Mouse (Mus musculus) small intestine, adult 2 months (tissue): ENCODE data around the gene Mta2. TPM values are rescaled to one million over a fixed set of nuclear protein-coding genes. Genes with fewer than 3 reads are reported as not detected.
A peak's percentile ranks its signal among the peaks of the same experiment; 100 is the strongest.

Experiments used
- H3K27ac ChIP-seq: fragments of 200-500 bp; 2 replicates; pipeline ENCODE4 v1.5.1; 2012; ENCODE audit warnings: low read depth, low read length, control low read depth, inconsistent platforms; ENCODE audit not compliant: insufficient read depth
- H3K27me3 ChIP-seq: fragments of 200-500 bp; 2 replicates; pipeline ENCODE4 v1.6.1; 2012; ENCODE audit warnings: mild to moderate bottlenecking, moderate library complexity, low read length, inconsistent platforms; ENCODE audit not compliant: control insufficient read depth, insufficient read depth
- H3K36me3 ChIP-seq: fragments of 200-500 bp; 2 replicates; pipeline ENCODE4 v1.6.1; 2012; ENCODE audit warnings: mild to moderate bottlenecking, low read length, control low read depth, inconsistent platforms; ENCODE audit not compliant: control insufficient read depth, insufficient read depth
- H3K4me1 ChIP-seq: fragments of 200-500 bp; 2 replicates; pipeline ENCODE4 v1.6.1; 2012; ENCODE audit warnings: low read length, inconsistent platforms, mixed read lengths; ENCODE audit not compliant: control insufficient read depth, insufficient read depth, insufficient read length
- H3K4me3 ChIP-seq: fragments of 200-500 bp; 2 replicates; pipeline ENCODE4 v1.5.1; 2012; ENCODE audit warnings: low read depth, mild to moderate bottlenecking, control low read depth, inconsistent platforms, low read length, moderate library complexity
- CTCF ChIP-seq: fragments of 200-500 bp; IDR thresholded peaks from 2 replicates; pipeline ENCODE4 v1.5.1; 2012; ENCODE audit warnings: low read depth, mild to moderate bottlenecking, control low read depth, inconsistent platforms, low read length, moderate library complexity, mixed read lengths; ENCODE audit not compliant: insufficient replicate concordance, insufficient read length; ENCODE audit errors: extremely low read depth
- POLR2A ChIP-seq: fragments of 200-500 bp; IDR thresholded peaks from 2 replicates; pipeline ENCODE4 v1.6.1; 2012; ENCODE audit warnings: low read depth, mild to moderate bottlenecking, control low read depth, inconsistent platforms, low read length, moderate library complexity
- WGBS: fragments of 180-500 bp; shearing (Covaris S2); methylation state at CpG from one replicate; pipeline ENCODE4 v1.1.7; 2018; 5-methylcytosine and 5-hydroxymethylcytosine counted together
- polyA plus RNA-seq: library from polyadenylated mRNA; depleted of rRNA; stranded (reverse); fragments of >200 nt; gene quantifications from 2 replicates; pipeline ENCODE4 v1.2.3, GENCODE M21; 2012

The Mta2 gene
- polyA plus RNA-seq, 1 experiment, result 21.7 TPM

- TF ChIP-seq POLR2A (no peak), CTCF (no peak)
- H3K36me3 ChIP-seq, result peaks cover 44% of the 10 kb centered on the region
- H3K27me3 ChIP-seq, result no peaks in the 10 kb centered on the region
- no peak overlapping the region for H3K4me3 ChIP-seq
- H3K27ac ChIP-seq, result no peak overlapping the region
- H3K4me1 ChIP-seq, result peaks cover 3% of the 10 kb centered on the region; the same call in 1 of the 2 replicates
- 82% methylated on average over 9 of the region's 9 CpGs for WGBS
These were observed 10.6 kb downstream of the Mta2 start for GRCm38 (mm10) chr19:8952241-8952640.

- peak within 1 kb of the TSS; percentile 75 for H3K27ac ChIP-seq
- peak within 1 kb of the TSS; percentile 83 for H3K4me3 ChIP-seq
- H3K4me1 ChIP-seq, result peaks cover 3% of the 10 kb centered on the region; the same call in 1 of the 2 replicates
- H3K36me3 ChIP-seq, result peaks cover 33% of the 10 kb centered on the region
- TF ChIP-seq POLR2A, result no peak
- peak; percentile 16; the same call in 1 of the 2 replicates for TF ChIP-seq CTCF
- 1% methylated on average over 46 of the region's 46 CpGs for WGBS
- no peaks in the 10 kb centered on the region for H3K27me3 ChIP-seq
These were observed 11.7 kb downstream of the Mta2 start, which contains the start of gene Tut1 for GRCm38 (mm10) chr19:8953135-8954039. TSS of gene Tut1 (plus strand) at chr19:8953847.

- H3K27ac ChIP-seq, result peak overlapping the region; percentile 75; the same call in 1 of the 2 replicates
- peaks cover 29% of the 10 kb centered on the region for H3K36me3 ChIP-seq
- peak overlapping the region; percentile 83 for H3K4me3 ChIP-seq
- peaks cover 3% of the 10 kb centered on the region; the same call in 1 of the 2 replicates for H3K4me1 ChIP-seq
- 4% methylated on average over 9 of the region's 9 CpGs for WGBS
- H3K27me3 ChIP-seq, result no peaks in the 10 kb centered on the region
- TF ChIP-seq CTCF, result no peak
- no peak for TF ChIP-seq POLR2A
These were observed 12.5 kb downstream of the Mta2 start for GRCm38 (mm10) chr19:8954171-8954570.

GRCm38 (mm10) chr19:8962256-8962655 lies 20.6 kb downstream of the Mta2 start:
- peaks cover 9% of the 10 kb centered on the region for H3K4me1 ChIP-seq
- peaks cover 48% of the 10 kb centered on the region for H3K36me3 ChIP-seq

GRCm38 (mm10) chr19:8965075-8965474 lies 23.4 kb downstream of the Mta2 start:
- no peak for TF ChIP-seq POLR2A
- no peak for TF ChIP-seq CTCF
- 90% methylated on average over 11 of the region's 11 CpGs for WGBS
- peaks cover 9% of the 10 kb centered on the region for H3K4me1 ChIP-seq
- no peak overlapping the region for H3K4me3 ChIP-seq
- peaks cover 49% of the 10 kb centered on the region for H3K36me3 ChIP-seq
- no peaks in the 10 kb centered on the region for H3K27me3 ChIP-seq
- H3K27ac ChIP-seq, result peak overlapping the region; percentile 95; the same call in 1 of the 2 replicates

More at GRCm38 (mm10) chr19:8962256-8962655, 20.6 kb downstream of the Mta2 start:
- WGBS, result 65% methylated on average over 2 of the region's 2 CpGs
- Histone ChIP-seq H3K4me3 (peak overlapping the region; percentile 43), H3K27me3 (no peaks in the 10 kb centered on the region), H3K27ac (peak overlapping the region; percentile 41; the same call in 1 of the 2 replicates)
- no peak for TF ChIP-seq POLR2A
- TF ChIP-seq CTCF, result no peak

GRCm38 (mm10) chr19:8965771-8966170 lies 24.1 kb downstream of the Mta2 start:
- WGBS, result 34% methylated on average over 8 of the region's 8 CpGs
- Histone ChIP-seq H3K36me3 (peaks cover 52% of the 10 kb centered on the region), H3K4me3 (peak overlapping the region; percentile 34), H3K27me3 (no peaks in the 10 kb centered on the region), H3K27ac (peak overlapping the region; percentile 95), H3K4me1 (peaks cover 9% of the 10 kb centered on the region)
- TF ChIP-seq CTCF, result no peak
- TF ChIP-seq POLR2A, result no peak

- Histone ChIP-seq H3K36me3 (peaks cover 55% of the 10 kb centered on the region), H3K4me1 (peaks cover 9% of the 10 kb centered on the region), H3K4me3 (peak overlapping the region; percentile 64), H3K27ac (peak overlapping the region; percentile 95), H3K27me3 (no peaks in the 10 kb centered on the region)
- TF ChIP-seq CTCF (no peak), POLR2A (no peak; the same call in 1 of the 2 replicates)
- WGBS, result 9% methylated on average over 5 of the region's 5 CpGs
These were observed 24.5 kb downstream of the Mta2 start for GRCm38 (mm10) chr19:8966198-8966589.
